Mouse (Mus musculus) embryonic facial prominence, embryonic 13.5 days (tissue): ENCODE measurements around the gene Dcun1d1. TPM values are rescaled to one million over a fixed set of nuclear protein-coding genes. Genes with fewer than 3 reads are reported as not detected.
A peak's percentile ranks its signal among the peaks of the same experiment; 100 is the strongest.

Source experiments
- ATAC-seq: fragments of 200-750 bp; cut with Nextera tagmentation; 2 replicates; pipeline ENCODE4 v1.8.0; 2017; ENCODE audit warnings: low read depth; ENCODE audit not compliant: insufficient number of reproducible peaks, insufficient read depth, low FRiP score, low TSS enrichment
- H3K27ac ChIP-seq: fragments of 300-500 bp; sonication (generic); 2 replicates; pipeline ENCODE4 v1.5.1; 2015; ENCODE audit warnings: moderate library complexity, mild to moderate bottlenecking, inconsistent platforms
- H3K27me3 ChIP-seq: fragments of 300-500 bp; sonication (generic); 2 replicates; pipeline ENCODE4 v1.6.1; 2015; ENCODE audit warnings: mild to moderate bottlenecking, inconsistent platforms
- H3K36me3 ChIP-seq: fragments of 300-500 bp; sonication (generic); 2 replicates; pipeline ENCODE4 v1.6.1; 2015; ENCODE audit warnings: mild to moderate bottlenecking, inconsistent platforms
- H3K4me1 ChIP-seq: fragments of 300-500 bp; sonication (generic); 2 replicates; pipeline ENCODE4 v1.6.1; 2015; ENCODE audit warnings: inconsistent platforms
- H3K4me2 ChIP-seq: fragments of 300-500 bp; sonication (generic); 2 replicates; pipeline ENCODE4 v1.6.1; 2015; ENCODE audit warnings: moderate library complexity, mild to moderate bottlenecking, inconsistent platforms
- H3K4me3 ChIP-seq: fragments of 300-500 bp; sonication (generic); 2 replicates; pipeline ENCODE4 v1.5.1; 2015; ENCODE audit warnings: mild to moderate bottlenecking, inconsistent platforms
- H3K9ac ChIP-seq: fragments of 300-500 bp; sonication (generic); 2 replicates; pipeline ENCODE4 v1.6.1; 2015; ENCODE audit warnings: mild to moderate bottlenecking, inconsistent platforms
- H3K9me3 ChIP-seq: fragments of 300-500 bp; sonication (generic); 2 replicates; pipeline ENCODE4 v1.6.1; 2016; ENCODE audit warnings: inconsistent platforms
- WGBS: fragments of 180-500 bp; shearing (Covaris S2); methylation state at CpG from one replicate; pipeline ENCODE4 v1.1.7; 2015; ENCODE audit warnings: mixed read lengths; 5-methylcytosine and 5-hydroxymethylcytosine counted together
- polyA plus RNA-seq: library from polyadenylated mRNA; unstranded; fragments of >200 nt; fragmentation: Nextera tagmentation; extraction: Ambion mirVana; gene quantifications from 2 replicates; pipeline ENCODE4 v1.2.1, GENCODE M21; 2015

The Dcun1d1 gene
- polyA plus RNA-seq, 1 experiment from 2014 or later = 100 TPM

GRCm38 (mm10) chr3:35957230-35957629 is 20.0 kb upstream of the Dcun1d1 start:
- H3K9ac ChIP-seq = no peak overlapping the region
- 92% methylated on average over 3 of the region's 3 CpGs for WGBS
- no peaks in the 10 kb centered on the region for H3K27me3 ChIP-seq
- no peaks in the 10 kb centered on the region for H3K4me1 ChIP-seq
- peaks cover 36% of the 10 kb centered on the region for H3K36me3 ChIP-seq
- no peak overlapping the region for H3K4me2 ChIP-seq
- H3K4me3 ChIP-seq = no peak overlapping the region
- ATAC-seq = no peak
- H3K27ac ChIP-seq = no peak overlapping the region
- H3K9me3 ChIP-seq = no peaks in the 10 kb centered on the region

GRCm38 (mm10) chr3:35954901-35955575 is 17.8 kb upstream of the Dcun1d1 start:
- Histone ChIP-seq H3K27ac (no peak overlapping the region), H3K27me3 (no peaks in the 10 kb centered on the region), H3K4me3 (no peak overlapping the region), H3K4me1 (no peaks in the 10 kb centered on the region), H3K9me3 (no peaks in the 10 kb centered on the region), H3K36me3 (peaks cover 21% of the 10 kb centered on the region), H3K4me2 (no peak overlapping the region), H3K9ac (no peak overlapping the region)
- no peak for ATAC-seq
- 93% methylated on average over 11 of the region's 11 CpGs for WGBS

GRCm38 (mm10) chr3:35953816-35954215 is 16.6 kb upstream of the Dcun1d1 start:
- 92% methylated on average over 6 of the region's 6 CpGs for WGBS
- H3K9me3 ChIP-seq = no peaks in the 10 kb centered on the region
- no peaks in the 10 kb centered on the region for H3K4me1 ChIP-seq
- H3K4me2 ChIP-seq = no peak overlapping the region
- H3K36me3 ChIP-seq = peaks cover 14% of the 10 kb centered on the region; the same call in 1 of the 2 replicates
- no peak for ATAC-seq
- no peaks in the 10 kb centered on the region for H3K27me3 ChIP-seq
- H3K4me3 ChIP-seq = no peak overlapping the region
- H3K27ac ChIP-seq = no peak overlapping the region
- H3K9ac ChIP-seq = no peak overlapping the region

- H3K36me3 ChIP-seq = 0 out of 2 replicates have a peak, but pooled peaks cover 9% of the 10 kb centered on the region
- H3K4me1 ChIP-seq = no peaks in the 10 kb centered on the region
- no peak overlapping the region for H3K4me3 ChIP-seq
- H3K27ac ChIP-seq = no peak overlapping the region
- no peak overlapping the region for H3K9ac ChIP-seq
- no peak for ATAC-seq
- H3K27me3 ChIP-seq = no peaks in the 10 kb centered on the region
- 62% methylated on average over 1 of the region's 1 CpGs for WGBS
- no peaks in the 10 kb centered on the region for H3K9me3 ChIP-seq
- no peak overlapping the region for H3K4me2 ChIP-seq
These were observed 15.9 kb upstream of the Dcun1d1 start for GRCm38 (mm10) chr3:35953184-35953583.

- Histone ChIP-seq H3K27ac (no peak overlapping the region), H3K27me3 (no peaks in the 10 kb centered on the region), H3K36me3 (no peaks in the 10 kb centered on the region), H3K9ac (no peak overlapping the region), H3K4me3 (no peak overlapping the region), H3K9me3 (no peaks in the 10 kb centered on the region), H3K4me1 (no peaks in the 10 kb centered on the region), H3K4me2 (no peak overlapping the region)
- ATAC-seq = no peak
- WGBS = 90% methylated on average over 7 of the region's 7 CpGs
These were observed 11.0 kb upstream of the Dcun1d1 start for GRCm38 (mm10) chr3:35948197-35948596.

GRCm38 (mm10) chr3:35940520-35941135 is 3.4 kb upstream of the Dcun1d1 start:
- Histone ChIP-seq H3K9ac (no peak overlapping the region), H3K27ac (no peak overlapping the region), H3K9me3 (no peaks in the 10 kb centered on the region), H3K4me1 (no peaks in the 10 kb centered on the region), H3K36me3 (peaks cover 18% of the 10 kb centered on the region), H3K27me3 (no peaks in the 10 kb centered on the region), H3K4me2 (no peak overlapping the region), H3K4me3 (no peak overlapping the region)
- ATAC-seq = no peak
- 91% methylated on average over 4 of the region's 4 CpGs for WGBS

GRCm38 (mm10) chr3:35940047-35940446 is 2.8 kb upstream of the Dcun1d1 start:
- 43% methylated on average over 2 of the region's 2 CpGs for WGBS
- Histone ChIP-seq H3K4me2 (no peak overlapping the region), H3K4me1 (no peaks in the 10 kb centered on the region), H3K9ac (no peak overlapping the region), H3K27me3 (no peaks in the 10 kb centered on the region), H3K4me3 (no peak overlapping the region), H3K9me3 (no peaks in the 10 kb centered on the region), H3K36me3 (peaks cover 18% of the 10 kb centered on the region), H3K27ac (no peak overlapping the region)
- no peak for ATAC-seq

GRCm38 (mm10) chr3:35933405-35933777 is 3.9 kb downstream of the Dcun1d1 start:
- Histone ChIP-seq H3K4me2 (peak overlapping the region; percentile 85), H3K9me3 (no peaks in the 10 kb centered on the region), H3K4me1 (peaks cover 22% of the 10 kb centered on the region), H3K4me3 (peak overlapping the region; percentile 92), H3K36me3 (0 out of 2 replicates have a peak, but pooled peaks cover 4% of the 10 kb centered on the region), H3K9ac (peak overlapping the region; percentile 98), H3K27ac (peak overlapping the region; percentile 95), H3K27me3 (no peaks in the 10 kb centered on the region)
- ATAC-seq = no peak
- under 1% methylated on average over 14 of the region's 14 CpGs for WGBS

- peak overlapping the region; percentile 85 for H3K4me2 ChIP-seq
- H3K9me3 ChIP-seq = no peaks in the 10 kb centered on the region
- peak overlapping the region; percentile 98 for H3K9ac ChIP-seq
- WGBS = under 1% methylated on average over 55 of the region's 73 CpGs
- H3K27me3 ChIP-seq = no peaks in the 10 kb centered on the region
- peak overlapping the region; percentile 92 for H3K4me3 ChIP-seq
- H3K27ac ChIP-seq = peak overlapping the region; percentile 95
- H3K4me1 ChIP-seq = peaks cover 22% of the 10 kb centered on the region
- peak; percentile 91 for ATAC-seq
- no peaks in the 10 kb centered on the region for H3K36me3 ChIP-seq
These were observed 4.4 kb downstream of the Dcun1d1 start for GRCm38 (mm10) chr3:35932735-35933404.

GRCm38 (mm10) chr3:35931896-35932727 is 5.1 kb downstream of the Dcun1d1 start:
- WGBS = under 1% methylated on average over 54 of the region's 65 CpGs
- Histone ChIP-seq H3K27ac (peak overlapping the region; percentile 95), H3K4me2 (peak overlapping the region; percentile 85), H3K9ac (peak overlapping the region; percentile 98), H3K4me1 (peaks cover 22% of the 10 kb centered on the region), H3K9me3 (no peaks in the 10 kb centered on the region), H3K36me3 (no peaks in the 10 kb centered on the region), H3K27me3 (no peaks in the 10 kb centered on the region), H3K4me3 (peak overlapping the region; percentile 92)
- peak; percentile 66 for ATAC-seq

- no peak overlapping the region for H3K27ac ChIP-seq
- H3K36me3 ChIP-seq = no peaks in the 10 kb centered on the region
- peaks cover 22% of the 10 kb centered on the region for H3K4me1 ChIP-seq
- H3K9ac ChIP-seq = peak overlapping the region; percentile 98
- no peak for ATAC-seq
- H3K27me3 ChIP-seq = no peaks in the 10 kb centered on the region
- WGBS = 32% methylated on average over 7 of the region's 7 CpGs
- peak overlapping the region; percentile 92 for H3K4me3 ChIP-seq
- H3K9me3 ChIP-seq = no peaks in the 10 kb centered on the region
- H3K4me2 ChIP-seq = peak overlapping the region; percentile 85
These were observed 5.9 kb downstream of the Dcun1d1 start for GRCm38 (mm10) chr3:35931359-35931758.
